Mouse (Mus musculus) layer of hippocampus, adult 11-12 months (tissue): ENCODE measurements around the gene Phf21b.

Experiments
- DNase-seq: peaks from one replicate; pipeline ENCODE4 v3.0.0; 2022; ENCODE audit warnings: low spot score

The Phf21b gene

GRCm38 (mm10) chr15:84846216-84846615, 9.6 kb downstream of the Phf21b start:
- no peak for DNase-seq

- no peak for DNase-seq
These were observed 11.0 kb downstream of the Phf21b start for GRCm38 (mm10) chr15:84844831-84845230.

- no peak for DNase-seq
These were observed 12.8 kb downstream of the Phf21b start for GRCm38 (mm10) chr15:84843034-84843433.

- no peak for DNase-seq
These were observed 13.7 kb downstream of the Phf21b start for GRCm38 (mm10) chr15:84841925-84842821.

GRCm38 (mm10) chr15:84840560-84840959, 15.3 kb downstream of the Phf21b start:
- no peak for DNase-seq

GRCm38 (mm10) chr15:84839521-84839920, 16.3 kb downstream of the Phf21b start:
- no peak for DNase-seq

GRCm38 (mm10) chr15:84837896-84838295, 18.0 kb downstream of the Phf21b start:
- no peak for DNase-seq

- DNase-seq = peak; percentile 76
These were observed 26.4 kb downstream of the Phf21b start for GRCm38 (mm10) chr15:84829416-84829815.

- DNase-seq = no peak
These were observed 27.2 kb downstream of the Phf21b start for GRCm38 (mm10) chr15:84828603-84829002.

GRCm38 (mm10) chr15:84823086-84823485, 32.8 kb downstream of the Phf21b start:
- DNase-seq = peak; percentile 44

GRCm38 (mm10) chr15:84820811-84821210, 35.0 kb downstream of the Phf21b start:
- DNase-seq = peak; percentile 41

GRCm38 (mm10) chr15:84818284-84818683, 37.6 kb downstream of the Phf21b start:
- DNase-seq = no peak

GRCm38 (mm10) chr15:84817589-84817988, 38.3 kb downstream of the Phf21b start:
- DNase-seq = no peak

- no peak for DNase-seq
These were observed 40.7 kb downstream of the Phf21b start for GRCm38 (mm10) chr15:84815171-84815570.

- peak; percentile 43 for DNase-seq
These were observed 43.0 kb downstream of the Phf21b start for GRCm38 (mm10) chr15:84812831-84813357.

GRCm38 (mm10) chr15:84811126-84811525, 44.7 kb downstream of the Phf21b start:
- DNase-seq = no peak

- DNase-seq = no peak
These were observed 46.4 kb downstream of the Phf21b start for GRCm38 (mm10) chr15:84809275-84809952.

- peak; percentile 79 for DNase-seq
These were observed 52.2 kb downstream of the Phf21b start for GRCm38 (mm10) chr15:84803685-84804084.

- peak; percentile 49 for DNase-seq
These were observed 55.7 kb downstream of the Phf21b start for GRCm38 (mm10) chr15:84800132-84800531.

- no peak for DNase-seq
These were observed 62.2 kb downstream of the Phf21b start for GRCm38 (mm10) chr15:84793649-84794048.

- no peak for DNase-seq
These were observed 68.7 kb downstream of the Phf21b start for GRCm38 (mm10) chr15:84787161-84787560.

- DNase-seq = no peak
These were observed 71.0 kb downstream of the Phf21b start for GRCm38 (mm10) chr15:84784812-84785211.

GRCm38 (mm10) chr15:84778587-84778986, 77.3 kb downstream of the Phf21b start:
- no peak for DNase-seq
